8 mouse cellular contexts compared by ENCODE assay signal in the genomic region with DNA sequence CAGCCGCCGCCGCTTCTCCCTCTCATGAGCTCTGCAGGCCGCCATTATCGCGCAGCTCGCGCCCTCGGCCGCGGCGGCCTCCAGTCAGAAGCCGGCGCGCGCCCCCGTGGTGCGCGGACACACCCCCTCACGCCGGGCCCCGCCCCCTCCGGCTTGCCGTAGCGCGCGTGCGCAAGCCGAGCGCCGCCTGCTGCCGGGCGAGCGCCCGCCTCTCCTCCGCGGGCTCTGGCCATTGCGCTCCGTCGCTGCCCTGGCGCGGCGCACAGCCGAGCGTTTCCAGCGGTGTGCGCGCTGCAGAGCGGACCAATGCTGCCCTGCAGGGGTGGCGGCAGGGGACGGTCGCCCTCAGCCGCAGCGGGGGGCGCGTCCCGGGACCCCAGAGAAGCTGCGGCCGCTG. TPM values are rescaled to one million over a fixed set of nuclear protein-coding genes. Genes with fewer than 3 reads are reported as not detected.
DNase-seq lines count a peak whose midpoint lies in the region; ATAC-seq and TF ChIP-seq lines count a peak whose summit lies in the region.

No protein-coding gene starts in this region.

- in situ Hi-C loops in Patski (cut with MboI; ENCODE audit: low pct_unique_long_range_greater_than_20kb) = no loop called here

- POLR2A ChIA-PET in Patski (lab: Charles Lee) = no interaction called here

- H3K36me3 ChIP-seq in hindbrain, embryonic 12.5 days = peaks cover 15% of the 10 kb centered on the region

- H3K9me3 ChIP-seq in hindbrain, embryonic 12.5 days (replicated peaks) = no peaks in the 10 kb centered on the region

- ATAC-seq in Patski = peak; percentile 91
- ATAC-seq in hindbrain, embryonic 12.5 days (ENCODE audit: low FRiP score) = peak; percentile 97

- no peaks in the 10 kb centered on the region for H3K27me3 ChIP-seq in Patski
- H3K27me3 ChIP-seq in hindbrain, embryonic 12.5 days = no peaks in the 10 kb centered on the region

- peak overlapping the region; percentile 94 for H3K4me3 ChIP-seq in hindbrain, embryonic 12.5 days

- peaks cover 25% of the 10 kb centered on the region for H3K4me1 ChIP-seq in hindbrain, embryonic 12.5 days

- peak overlapping the region; percentile 99 for H3K9ac ChIP-seq in hindbrain, embryonic 12.5 days

- no peak for TF ChIP-seq CTCF in Patski (IDR thresholded peaks at IDR 0.05)

- H3K27ac ChIP-seq in hindbrain, embryonic 12.5 days = peak overlapping the region; percentile 100

- peak overlapping the region; percentile 97 for H3K4me2 ChIP-seq in hindbrain, embryonic 12.5 days (replicated peaks)

- CTCF ChIA-PET in Patski (lab: Charles Lee) = no interaction called here

- WGBS in hindbrain, embryonic 12.5 days = under 1% methylated on average over 55 of the region's 59 CpGs

- peak; percentile 31 for DNase-seq in Patski (ENCODE audit: low read depth, low spot score)
- peak; percentile 98 to 99 for DNase-seq in cerebellum, postnatal 10 days
- peak; percentile 89 to 96 for DNase-seq in frontal cortex, postnatal 10 days (ENCODE audit: low spot score in 2 of 2)
- peak; percentile 95 to 96 for DNase-seq in layer of hippocampus, postnatal 14 days (ENCODE audit: low spot score in 2 of 2)
- DNase-seq in lung, postnatal 10 days = peak; percentile 96
- DNase-seq in ovary, postnatal 14 days (ENCODE audit: low spot score) = peak; percentile 99
- DNase-seq in thymus, postnatal 14 days = peak; percentile 98

RNA-seq across cellular contexts. Expression of a gene that starts 0.5 kb away (rescaled TPM):
- 8.7 TPM for polyA plus RNA-seq in Patski (2021)
- 30.8 and 32.5 TPM in 2 replicates for polyA plus RNA-seq in hindbrain, embryonic 12.5 days (2016; fragmentation: Nextera tagmentation; extraction: Ambion mirVana)
- total RNA-seq in layer of hippocampus, postnatal 14 days (2021) = 10 to 100 TPM; 21.5 to 21.9 TPM

RNA-seq across cellular contexts. Expression of a gene that starts 27.8 kb away (rescaled TPM):
- polyA plus RNA-seq in Patski (2021) = 0.36 TPM
- polyA plus RNA-seq in hindbrain, embryonic 12.5 days (2016; fragmentation: Nextera tagmentation; extraction: Ambion mirVana) = 0.54 and 1.6 TPM in 2 replicates
- under 1 TPM in 1 of 2 experiments, not detected in 1; 0.21 TPM for total RNA-seq in layer of hippocampus, postnatal 14 days (2021)

RNA-seq across cellular contexts. Expression of a gene that starts 33.3 kb away (rescaled TPM):
- polyA plus RNA-seq in Patski (2021) = not detected
- 8.5 and 8.9 TPM in 2 replicates for polyA plus RNA-seq in hindbrain, embryonic 12.5 days (2016; fragmentation: Nextera tagmentation; extraction: Ambion mirVana)
- 1 to 10 TPM; 3.6 to 4.1 TPM for total RNA-seq in layer of hippocampus, postnatal 14 days (2021)

RNA-seq across cellular contexts. Expression of a gene that starts 40.4 kb away (rescaled TPM):
- polyA plus RNA-seq in Patski (2021) = not detected
- polyA plus RNA-seq in hindbrain, embryonic 12.5 days (2016; fragmentation: Nextera tagmentation; extraction: Ambion mirVana) = 0.35 and 0.39 TPM in 2 replicates
- total RNA-seq in layer of hippocampus, postnatal 14 days (2021) = not detected

RNA-seq across cellular contexts. Expression of a gene that starts 41.8 kb away (rescaled TPM):
- polyA plus RNA-seq in Patski (2021) = 10.4 TPM
- 18.3 TPM in 2 replicates for polyA plus RNA-seq in hindbrain, embryonic 12.5 days (2016; fragmentation: Nextera tagmentation; extraction: Ambion mirVana)
- 10 to 100 TPM; 10.6 to 11.8 TPM for total RNA-seq in layer of hippocampus, postnatal 14 days (2021)

Comparison
In these comparisons a context has a peak if more than half of its experiments do, and no peak if none do; other contexts are left out.
1. Peak in every context shown above with its lines: DNase-seq, ATAC-seq, H3K4me3 ChIP-seq and H3K27ac ChIP-seq.
2. DNase-seq: peak in every context shown above with its lines; median percentile 99 in ovary, postnatal 14 days; 98 in cerebellum, postnatal 10 days; 98 in thymus, postnatal 14 days; 96 in lung, postnatal 10 days; 96 in layer of hippocampus, postnatal 14 days; 92 in frontal cortex, postnatal 10 days; 31 in Patski.